ENCODE assay signal across 13 mouse cellular contexts in the genomic region with DNA sequence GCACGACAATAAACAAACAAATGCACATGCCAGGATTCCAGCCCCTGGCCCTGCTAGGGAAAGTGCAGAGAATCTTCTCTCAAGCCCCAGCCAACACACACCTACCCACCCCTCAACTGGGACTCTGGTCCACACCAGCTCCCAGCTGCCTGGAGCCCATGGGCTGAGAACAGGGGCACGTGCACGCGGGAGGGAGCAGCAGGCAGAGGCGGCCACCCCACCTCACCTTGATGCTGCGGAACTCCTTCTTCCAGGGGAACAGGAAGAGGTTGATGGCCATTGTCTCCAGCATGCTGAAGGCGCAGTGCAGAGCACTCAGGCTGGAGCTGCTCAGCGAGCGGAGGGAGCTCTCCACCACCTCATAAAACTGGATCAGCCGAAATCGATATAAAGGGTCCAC. TPM values are rescaled to one million over a fixed set of nuclear protein-coding genes. Genes with fewer than 3 reads are reported as not detected.
DNase-seq lines count a peak whose midpoint lies in the region; ATAC-seq and TF ChIP-seq lines count a peak whose summit lies in the region.
"Had no signal": no experiment of that assay in that cellular context is flagged by ENCODE, and none has a peak within 500 bp of the region (broad histone marks: within the 10 kb centered on the region; RNA-seq: fewer than 3 reads in every experiment).

No protein-coding gene starts in this region.

- H3K4me3 ChIP-seq in forebrain, embryonic 15.5 days: no peak overlapping the region
- no peak overlapping the region for H3K4me3 ChIP-seq in forebrain, embryonic 11.5 days (ENCODE audit: low read depth, low read length)
- no peak overlapping the region for H3K4me3 ChIP-seq in hindbrain, embryonic 13.5 days
- H3K4me3 ChIP-seq in hindbrain, embryonic 10.5 days: no peak overlapping the region
- peak overlapping the region; percentile 35 for H3K4me3 ChIP-seq in layer of hippocampus, adult 2 months
- H3K4me3 ChIP-seq in kidney, adult 2 months (ENCODE audit: insufficient read depth, low read depth, low read length): no peak overlapping the region
- H3K4me3 ChIP-seq: embryonic facial prominence, embryonic 15.5 days; erythroblast, embryonic 14.5 days; forebrain, embryonic 10.5 days; heart, embryonic 12.5 days had no signal

- TF ChIP-seq CTCF in layer of hippocampus, adult 2 months (conservative IDR thresholded peaks at IDR 0.05): no peak
- TF ChIP-seq CTCF in kidney, adult 2 months (conservative IDR thresholded peaks at IDR 0.05; ENCODE audit: insufficient read depth, insufficient read length, low read depth, low read length): no peak

- H3K27ac ChIP-seq in forebrain, embryonic 15.5 days (replicated peaks): peak overlapping the region; percentile 63; the same call in 1 of the 2 replicates
- H3K27ac ChIP-seq in forebrain, embryonic 11.5 days (ENCODE audit: low read depth, low read length): no peak overlapping the region
- H3K27ac ChIP-seq in hindbrain, embryonic 13.5 days: peak overlapping the region; percentile 60
- no peak overlapping the region for H3K27ac ChIP-seq in hindbrain, embryonic 10.5 days
- H3K27ac ChIP-seq in layer of hippocampus, adult 2 months: peak overlapping the region; percentile 98
- no peak overlapping the region for H3K27ac ChIP-seq in kidney, adult 2 months (ENCODE audit: insufficient read depth, low read depth, low read length)
- H3K27ac ChIP-seq: embryonic facial prominence, embryonic 15.5 days; forebrain, embryonic 10.5 days had no signal

- no peaks in the 10 kb centered on the region for H3K9me3 ChIP-seq in forebrain, embryonic 15.5 days
- no peaks in the 10 kb centered on the region for H3K9me3 ChIP-seq in forebrain, embryonic 11.5 days (ENCODE audit: control insufficient read depth, low read length)
- H3K9me3 ChIP-seq in hindbrain, embryonic 13.5 days: no peaks in the 10 kb centered on the region
- no peaks in the 10 kb centered on the region for H3K9me3 ChIP-seq in hindbrain, embryonic 10.5 days
- H3K9me3 ChIP-seq: embryonic facial prominence, embryonic 15.5 days; forebrain, embryonic 10.5 days; heart, embryonic 12.5 days had no signal

- no peak for TF ChIP-seq POLR2A in kidney, adult 2 months (IDR thresholded peaks at IDR 0.05; ENCODE audit: low read depth, low read length)

- no peak for DNase-seq in forebrain, embryonic 11.5 days (ENCODE audit: low spot score)
- no peak for DNase-seq in hindbrain, embryonic 10.5 days (ENCODE audit: low spot score)
- no peak for DNase-seq in layer of hippocampus, adult 2 months (ENCODE audit: low spot score in 2 of 2)
- no peak for DNase-seq in layer of hippocampus, postnatal 14 days (ENCODE audit: low spot score in 2 of 2)
- no peak for DNase-seq in kidney, adult 2 months
- DNase-seq: embryo, embryonic 11 days had no signal

- H3K4me2 ChIP-seq in forebrain, embryonic 15.5 days (replicated peaks): no peak overlapping the region
- H3K4me2 ChIP-seq in forebrain, embryonic 11.5 days (ENCODE audit: low read depth, low read length, severe bottlenecking): no peak overlapping the region
- H3K4me2 ChIP-seq in hindbrain, embryonic 13.5 days: no peak overlapping the region
- H3K4me2 ChIP-seq: embryonic facial prominence, embryonic 15.5 days; heart, embryonic 12.5 days had no signal

- H3K36me3 ChIP-seq in forebrain, embryonic 15.5 days: peaks cover 27% of the 10 kb centered on the region
- peaks cover 3% of the 10 kb centered on the region; the same call in 1 of the 2 replicates for H3K36me3 ChIP-seq in forebrain, embryonic 11.5 days (ENCODE audit: control insufficient read depth, insufficient read depth, low read length)
- peaks cover 54% of the 10 kb centered on the region for H3K36me3 ChIP-seq in hindbrain, embryonic 13.5 days
- H3K36me3 ChIP-seq in hindbrain, embryonic 10.5 days: peaks cover 63% of the 10 kb centered on the region
- peaks cover 4% of the 10 kb centered on the region for H3K36me3 ChIP-seq in kidney, adult 2 months (ENCODE audit: control insufficient read depth, insufficient read depth, low read length)

- 96% methylated on average over 11 of the region's 11 CpGs for WGBS in forebrain, embryonic 15.5 days
- 94% methylated on average over 11 of the region's 11 CpGs for WGBS in forebrain, embryonic 11.5 days
- 95% methylated on average over 11 of the region's 11 CpGs for WGBS in hindbrain, embryonic 13.5 days
- 91% methylated on average over 11 of the region's 11 CpGs for WGBS in hindbrain, embryonic 10.5 days
- 86% methylated on average over 11 of the region's 11 CpGs for WGBS in kidney, adult 2 months

- ATAC-seq in forebrain, embryonic 15.5 days (replicated peaks): 0 out of 2 replicates have a peak, but pooled peaks have one; percentile 6
- no peak for ATAC-seq in forebrain, embryonic 11.5 days (replicated peaks; ENCODE audit: low FRiP score)
- ATAC-seq in hindbrain, embryonic 13.5 days (ENCODE audit: low FRiP score): no peak

- H3K9ac ChIP-seq in forebrain, embryonic 15.5 days (replicated peaks): no peak overlapping the region
- H3K9ac ChIP-seq in forebrain, embryonic 11.5 days (ENCODE audit: low read length): no peak overlapping the region
- no peak overlapping the region for H3K9ac ChIP-seq in hindbrain, embryonic 13.5 days
- H3K9ac ChIP-seq: embryonic facial prominence, embryonic 15.5 days; heart, embryonic 12.5 days had no signal

- peaks cover 28% of the 10 kb centered on the region for H3K4me1 ChIP-seq in forebrain, embryonic 15.5 days
- no peaks in the 10 kb centered on the region for H3K4me1 ChIP-seq in forebrain, embryonic 11.5 days (replicated peaks; ENCODE audit: control insufficient read depth, insufficient read depth, low read length)
- peaks cover 36% of the 10 kb centered on the region for H3K4me1 ChIP-seq in hindbrain, embryonic 13.5 days (replicated peaks)
- no peaks in the 10 kb centered on the region for H3K4me1 ChIP-seq in hindbrain, embryonic 10.5 days (replicated peaks)
- H3K4me1 ChIP-seq in kidney, adult 2 months (ENCODE audit: control insufficient read depth, insufficient read depth, low read length): peaks cover 35% of the 10 kb centered on the region
- H3K4me1 ChIP-seq: forebrain, embryonic 10.5 days had no signal

- no peaks in the 10 kb centered on the region for H3K27me3 ChIP-seq in forebrain, embryonic 15.5 days
- H3K27me3 ChIP-seq in forebrain, embryonic 11.5 days (ENCODE audit: control insufficient read depth, insufficient read depth, low read length): no peaks in the 10 kb centered on the region
- H3K27me3 ChIP-seq in hindbrain, embryonic 13.5 days: no peaks in the 10 kb centered on the region
- no peaks in the 10 kb centered on the region for H3K27me3 ChIP-seq in hindbrain, embryonic 10.5 days (ENCODE audit: insufficient read depth, poor library complexity, severe bottlenecking)
- H3K27me3 ChIP-seq in kidney, adult 2 months (replicated peaks; ENCODE audit: control insufficient read depth, insufficient read depth, low read length): no peaks in the 10 kb centered on the region
- H3K27me3 ChIP-seq: embryonic facial prominence, embryonic 15.5 days; heart, embryonic 12.5 days had no signal

RNA-seq across cellular contexts. Expression of a gene that starts 7.5 kb away (rescaled TPM):
- 132 TPM in 2 replicates for polyA plus RNA-seq in forebrain, embryonic 15.5 days (2015; fragmentation: Nextera tagmentation; extraction: Ambion mirVana)
- 133 and 145 TPM in 2 replicates for polyA plus RNA-seq in forebrain, embryonic 11.5 days (2014; fragmentation: Nextera tagmentation; extraction: Ambion mirVana)
- 139 TPM in 2 replicates for polyA plus RNA-seq in hindbrain, embryonic 13.5 days (2015; fragmentation: Nextera tagmentation; extraction: Ambion mirVana)
- 137 TPM in 2 replicates for polyA plus RNA-seq in hindbrain, embryonic 10.5 days (2016; fragmentation: Nextera tagmentation; extraction: Ambion mirVana)
- 10 to 100 TPM; 50.9 to 51.6 TPM for total RNA-seq in layer of hippocampus, adult 2 months (2021)
- 10 to 100 TPM; 39.1 to 40.5 TPM for total RNA-seq in layer of hippocampus, postnatal 14 days (2021)
- 97.9 and 98.2 TPM in 2 replicates for polyA plus RNA-seq in kidney, adult 2 months (2012; rRNA removed)

RNA-seq across cellular contexts. Expression of a gene that starts 7.8 kb away (rescaled TPM):
- polyA plus RNA-seq in forebrain, embryonic 15.5 days (2015; fragmentation: Nextera tagmentation; extraction: Ambion mirVana): 32.1 and 32.6 TPM in 2 replicates
- polyA plus RNA-seq in forebrain, embryonic 11.5 days (2014; fragmentation: Nextera tagmentation; extraction: Ambion mirVana): 23.0 and 24.1 TPM in 2 replicates
- 24.6 and 26.0 TPM in 2 replicates for polyA plus RNA-seq in hindbrain, embryonic 13.5 days (2015; fragmentation: Nextera tagmentation; extraction: Ambion mirVana)
- 20.1 and 25.1 TPM in 2 replicates for polyA plus RNA-seq in hindbrain, embryonic 10.5 days (2016; fragmentation: Nextera tagmentation; extraction: Ambion mirVana)
- 10 to 100 TPM; 80.9 to 82.4 TPM for total RNA-seq in layer of hippocampus, adult 2 months (2021)
- total RNA-seq in layer of hippocampus, postnatal 14 days (2021): 10 to 100 TPM; 65.3 to 67.2 TPM
- 26.5 and 31.5 TPM in 2 replicates for polyA plus RNA-seq in kidney, adult 2 months (2012; rRNA removed)

RNA-seq across cellular contexts. Expression of a gene that starts 53.1 kb away (rescaled TPM):
- 2.1 and 2.7 TPM in 2 replicates for polyA plus RNA-seq in forebrain, embryonic 15.5 days (2015; fragmentation: Nextera tagmentation; extraction: Ambion mirVana)
- 25.1 and 27.8 TPM in 2 replicates for polyA plus RNA-seq in forebrain, embryonic 11.5 days (2014; fragmentation: Nextera tagmentation; extraction: Ambion mirVana)
- 7.5 and 7.9 TPM in 2 replicates for polyA plus RNA-seq in hindbrain, embryonic 13.5 days (2015; fragmentation: Nextera tagmentation; extraction: Ambion mirVana)
- 45.3 and 45.5 TPM in 2 replicates for polyA plus RNA-seq in hindbrain, embryonic 10.5 days (2016; fragmentation: Nextera tagmentation; extraction: Ambion mirVana)
- under 1 TPM; 0.64 to 0.82 TPM for total RNA-seq in layer of hippocampus, adult 2 months (2021)
- total RNA-seq in layer of hippocampus, postnatal 14 days (2021): under 1 TPM; 0.53 to 0.79 TPM
- polyA plus RNA-seq in kidney, adult 2 months (2012; rRNA removed): 10.4 and 13.2 TPM in 2 replicates
- total RNA-seq: common myeloid progenitor, adult 5-6 weeks had no signal
- polyA plus RNA-seq: erythroblast, embryonic 14.5 days had no signal

Comparison
In these comparisons a context has a peak if more than half of its experiments do, and no peak if none do; other contexts are left out.
1. H3K27ac ChIP-seq: peak in forebrain, embryonic 15.5 days (single experiment), hindbrain, embryonic 13.5 days (single experiment) and layer of hippocampus, adult 2 months (single experiment); none in forebrain, embryonic 11.5 days (single experiment), hindbrain, embryonic 10.5 days (single experiment) and kidney, adult 2 months (single experiment).